Mouse (Mus musculus): ENCODE results near the gene Tmem63c.

DNA sequence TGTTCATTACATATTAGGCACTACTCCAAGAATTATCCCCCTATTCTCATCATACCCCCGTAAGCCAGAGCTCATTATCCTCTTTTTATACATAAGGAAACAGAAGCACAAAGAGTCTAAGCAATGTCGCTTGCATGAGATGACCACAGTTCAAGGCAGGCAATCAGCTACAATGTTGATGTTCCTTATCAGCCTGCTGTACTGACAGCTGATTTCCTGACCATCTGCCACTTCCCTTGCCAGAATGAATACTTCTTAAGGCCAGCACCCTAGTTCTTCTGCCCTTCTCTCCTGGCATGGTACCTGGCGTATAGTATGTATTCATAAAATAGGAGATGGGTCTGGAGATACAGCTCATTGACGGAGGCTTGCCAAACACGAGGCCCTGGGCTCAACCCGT, 111.1 kb downstream of the Tmem63c start:
- TF ChIP-seq EP300 (IDR thresholded peaks at IDR 0.05) (no peak), CTCF (IDR thresholded peaks at IDR 0.05) (no peak)
